Mouse (Mus musculus): ENCODE data around the gene Card6. TPM values are rescaled to one million over a fixed set of nuclear protein-coding genes. Genes with fewer than 3 reads are reported as not detected.

Gene Card6
- polyA plus RNA-seq, 1 experiment: 0.70 TPM

DNA sequence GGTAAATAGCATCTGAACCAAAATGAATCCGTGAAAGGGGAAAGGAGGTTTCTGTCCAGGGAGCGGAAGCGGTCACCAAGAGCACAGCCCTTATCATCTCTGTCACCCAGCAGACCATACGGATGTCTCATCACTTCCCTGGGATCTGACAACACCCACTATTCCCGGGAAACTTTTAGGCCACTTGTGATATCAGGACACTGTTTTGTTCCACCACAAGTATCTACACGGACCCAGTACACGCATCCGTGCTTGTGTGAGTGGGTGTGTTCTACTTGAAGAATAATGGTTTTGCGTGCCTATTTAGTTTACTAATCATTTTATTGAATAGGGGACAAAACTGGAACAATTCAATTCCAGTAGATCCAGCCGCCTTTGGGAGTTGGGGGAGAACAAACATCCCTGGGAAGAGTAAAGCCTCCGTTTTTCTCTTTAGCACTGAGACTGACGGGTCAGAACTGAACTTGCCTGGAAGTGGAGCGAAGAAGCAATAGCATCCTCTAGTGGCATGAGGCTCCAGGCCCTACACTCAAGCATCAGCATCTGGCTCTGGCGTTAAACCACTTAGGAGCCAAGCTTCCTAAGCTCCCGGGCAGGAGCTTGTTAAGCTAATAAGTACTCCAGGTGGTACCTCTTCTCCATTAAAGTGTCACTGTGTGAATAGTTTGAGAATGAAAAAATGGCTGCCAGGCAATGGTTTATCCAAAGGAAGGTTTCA is 39.4 kb downstream of the Card6 start:
- TF ChIP-seq CTCF (IDR thresholded peaks at IDR 0.05; ENCODE audit: borderline replicate concordance, extremely low read depth, insufficient read depth, insufficient read length) (peak; percentile 79), POLR2A (IDR thresholded peaks at IDR 0.05; ENCODE audit: borderline replicate concordance, extremely low read depth, insufficient read depth, insufficient read length, poor library complexity, severe bottlenecking) (no peak)
- peak; percentile 81 for DNase-seq (ENCODE audit: low read depth)

- DNase-seq (ENCODE audit: low read depth): no peak
- TF ChIP-seq CTCF (IDR thresholded peaks at IDR 0.05; ENCODE audit: borderline replicate concordance, extremely low read depth, insufficient read depth, insufficient read length) (no peak), POLR2A (IDR thresholded peaks at IDR 0.05; ENCODE audit: borderline replicate concordance, extremely low read depth, insufficient read depth, insufficient read length, poor library complexity, severe bottlenecking) (no peak)
Observed at GRCm38 (mm10) chr15:5063635-5064034, 44.7 kb downstream of the Card6 start, which contains the start of gene C7. C7 (minus strand) TSS chr15:5063740.

Other genes starting within 250 kb of the Card6 start
- not detected in 2 replicates for gene Mroh2b, start 209.8 kb downstream of the Card6 start, polyA plus RNA-seq (2012; rRNA removed)
- 0.14 and 0.20 TPM in 2 replicates for gene C7, start 44.8 kb downstream of the Card6 start, polyA plus RNA-seq (2012; rRNA removed)
- gene Rpl37, start 8.1 kb upstream of the Card6 start, polyA plus RNA-seq (2012; rRNA removed): 979 and 999 TPM in 2 replicates
- 11.5 and 14.4 TPM in 2 replicates for gene Prkaa1, start 35.3 kb upstream of the Card6 start, polyA plus RNA-seq (2012; rRNA removed)
- gene Ttc33, start 77.0 kb upstream of the Card6 start, polyA plus RNA-seq (2012; rRNA removed): 24.5 and 29.0 TPM in 2 replicates
- 0.76 and 1.2 TPM in 2 replicates for gene Ptger4, start 135.6 kb upstream of the Card6 start, polyA plus RNA-seq (2012; rRNA removed)

Data from brain, embryonic 14.5 days (tissue).